Mouse (Mus musculus): ENCODE data around the gene Plaa.

DNA sequence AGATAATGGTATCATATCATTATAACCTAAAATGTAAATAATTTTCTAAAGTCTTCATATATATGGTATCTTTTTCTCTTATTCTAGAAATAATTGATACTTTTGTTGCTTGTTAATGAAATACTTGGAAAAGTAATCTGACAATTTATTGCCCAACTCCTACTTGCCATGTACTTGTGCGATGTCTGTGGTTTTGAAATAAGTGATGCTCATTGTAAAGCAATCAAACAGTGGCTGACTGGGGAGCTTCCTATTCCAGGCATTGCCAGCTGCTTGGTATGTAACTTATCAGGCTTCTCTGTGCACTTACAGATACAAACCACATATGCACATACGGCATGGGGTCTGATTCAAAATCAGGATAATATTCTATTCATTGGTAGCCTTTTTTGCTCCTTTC, 17.0 kb upstream of the Plaa start:
- TF ChIP-seq POLR2A (IDR thresholded peaks at IDR 0.05; ENCODE audit: insufficient read depth, low read depth, low read length) (no peak), CTCF (IDR thresholded peaks at IDR 0.05; ENCODE audit: insufficient read depth, low read depth, low read length) (no peak)

All from olfactory bulb, adult 2 months (tissue).